Comparison of ENCODE assay signal across 7 mouse cellular contexts in the genomic region with DNA sequence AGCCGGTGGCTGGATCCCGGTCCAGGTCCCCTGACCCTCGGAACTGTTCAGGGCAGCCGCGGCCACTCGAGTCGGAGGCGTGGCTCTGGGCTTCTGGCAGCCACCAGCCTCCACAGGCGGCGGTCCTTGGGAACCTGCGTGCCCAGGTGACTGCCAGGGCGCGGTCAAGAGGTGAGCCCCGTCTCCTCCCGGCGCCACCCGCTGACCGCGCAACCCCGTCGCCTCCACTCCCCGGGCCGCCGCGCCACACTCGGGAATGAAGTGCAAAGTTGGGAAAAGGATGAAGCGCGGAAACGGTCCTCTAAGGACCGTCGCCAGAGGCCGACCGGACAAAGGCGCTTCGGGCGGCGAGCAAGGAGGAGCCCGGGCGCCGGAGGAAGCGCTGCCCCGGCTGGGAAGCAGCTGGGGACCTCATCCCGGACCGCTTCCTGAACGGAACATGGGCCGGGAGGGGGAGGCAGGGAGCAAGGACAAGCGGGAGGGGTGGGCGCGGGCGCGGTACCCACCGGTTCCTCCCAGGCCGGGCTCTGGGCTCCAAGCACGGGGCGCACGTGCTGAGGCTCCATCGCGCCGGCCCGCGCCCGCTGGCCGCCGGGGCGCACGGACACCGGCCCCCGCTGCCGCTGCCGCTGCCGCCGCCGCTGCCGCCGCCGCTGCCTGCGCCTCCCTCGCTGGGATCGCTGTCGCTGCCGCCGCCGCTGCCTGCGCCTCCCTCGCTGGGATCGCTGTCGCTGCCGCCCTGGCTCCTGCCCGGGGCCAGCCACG. TPM values are rescaled to one million over a fixed set of nuclear protein-coding genes. Genes with fewer than 3 reads are reported as not detected.
DNase-seq lines count a peak whose midpoint lies in the region; ATAC-seq and TF ChIP-seq lines count a peak whose summit lies in the region.

No protein-coding gene starts in this region.

- DNase-seq in adrenal gland, postnatal 10 days: peak; percentile 70
- peak; percentile 65 to 68 for DNase-seq in heart, postnatal 10 days
- peak; percentile 79 to 82 for DNase-seq in kidney, postnatal 36 days
- DNase-seq in testis, postnatal 10 days (ENCODE audit: low spot score): peak; percentile 66

- TF ChIP-seq EP300 in ES-Bruce4 (IDR thresholded peaks at IDR 0.05; ENCODE audit: insufficient read depth, low read depth, low read length): no peak

- H3K36me3 ChIP-seq in ES-Bruce4 (ENCODE audit: control insufficient read depth, insufficient read depth, low read length, poor library complexity, severe bottlenecking): no peaks in the 10 kb centered on the region
- no peaks in the 10 kb centered on the region for H3K36me3 ChIP-seq in embryonic facial prominence, embryonic 15.5 days
- no peaks in the 10 kb centered on the region for H3K36me3 ChIP-seq in macrophage (ENCODE audit: inconsistent target)

- peak; percentile 65; the same call in 1 of the 2 replicates for ATAC-seq in embryonic facial prominence, embryonic 15.5 days (ENCODE audit: insufficient number of reproducible peaks, low FRiP score, low TSS enrichment, low read depth)

- H3K27me3 ChIP-seq in ES-Bruce4 (ENCODE audit: control insufficient read depth, insufficient read depth, low read length, poor library complexity, severe bottlenecking): 0 out of 2 replicates have a peak, but pooled peaks cover 1% of the 10 kb centered on the region
- peaks cover 3% of the 10 kb centered on the region; the same call in 1 of the 2 replicates for H3K27me3 ChIP-seq in embryonic facial prominence, embryonic 15.5 days

- no peak for TF ChIP-seq CTCF in ES-Bruce4 (IDR thresholded peaks at IDR 0.05; ENCODE audit: low read depth, low read length)

- no peaks in the 10 kb centered on the region for H3K4me1 ChIP-seq in ES-Bruce4 (ENCODE audit: control insufficient read depth, insufficient read depth, low read length)
- H3K4me1 ChIP-seq in embryonic facial prominence, embryonic 15.5 days: peaks cover 15% of the 10 kb centered on the region

- no peaks in the 10 kb centered on the region for H3K9me3 ChIP-seq in ES-Bruce4 (replicated peaks; ENCODE audit: control insufficient read depth, insufficient read depth, low read length, poor library complexity, severe bottlenecking)
- H3K9me3 ChIP-seq in embryonic facial prominence, embryonic 15.5 days (replicated peaks): no peaks in the 10 kb centered on the region

- peak overlapping the region; percentile 94 for H3K9ac ChIP-seq in ES-Bruce4 (ENCODE audit: low read depth, poor library complexity, severe bottlenecking)
- peak overlapping the region; percentile 69 for H3K9ac ChIP-seq in embryonic facial prominence, embryonic 15.5 days

- intact Hi-C loops in heart, postnatal 10 days (cut with DNase I): loop anchor here (2.0 to 10.0 kb wide), 4 partner anchors 63 to 375 kb away; a partner anchor contains a TSS

- TF ChIP-seq POLR2A in ES-Bruce4 (IDR thresholded peaks at IDR 0.05; ENCODE audit: insufficient read depth, low read length): no peak

- H3K4me2 ChIP-seq in embryonic facial prominence, embryonic 15.5 days (replicated peaks): peak overlapping the region; percentile 98

- under 1% methylated on average over 68 of the region's 90 CpGs for WGBS in embryonic facial prominence, embryonic 15.5 days
- under 1% methylated on average over 73 of the region's 90 CpGs for WGBS in macrophage (ENCODE audit: missing documents)

- H3K27ac ChIP-seq in ES-Bruce4 (ENCODE audit: insufficient read depth, low read length) (no peak overlapping the region), macrophage (no peak overlapping the region)
- peak overlapping the region; percentile 85 for H3K27ac ChIP-seq in embryonic facial prominence, embryonic 15.5 days (replicated peaks)

- no peaks in the 10 kb centered on the region for H3K79me2 ChIP-seq in macrophage (ENCODE audit: inconsistent target)

- peak overlapping the region; percentile 76 for H3K4me3 ChIP-seq in ES-Bruce4 (ENCODE audit: low read depth, low read length)
- H3K4me3 ChIP-seq in embryonic facial prominence, embryonic 15.5 days (replicated peaks): peak overlapping the region; percentile 79
- H3K4me3 ChIP-seq in macrophage (ENCODE audit: inconsistent target): peak overlapping the region; percentile 12; the same call in 1 of the 2 replicates

RNA-seq across cellular contexts. Expression of a gene that starts 0.5 kb away (rescaled TPM):
- polyA plus RNA-seq in ES-Bruce4 (2011; ENCODE audit: insufficient read depth, insufficient read length, low read depth, missing spikeins) (11.6 and 11.7 TPM in 2 replicates), macrophage (2018) (1.8 to 2.9 TPM (median 2.1 TPM) in 3 replicates)
- 10 to 100 TPM in 1 of 2 experiments, 1 to 10 TPM in 1; 9.8 to 11.9 TPM for total RNA-seq in adrenal gland, postnatal 10 days (2021)
- 1.7 and 1.8 TPM in 2 replicates for polyA plus RNA-seq in embryonic facial prominence, embryonic 15.5 days (2015; fragmentation: Nextera tagmentation; extraction: Ambion mirVana)
- total RNA-seq in heart, postnatal 10 days (2021): 10 to 100 TPM; 15.9 to 16.0 TPM
- total RNA-seq in macrophage (2018; cell fraction: chromatin; rRNA removed): 100 to 1,000 TPM in 1 of 26 experiments, 10 to 100 TPM in 25; 17.8 to 136 (median 28.2) TPM
- total RNA-seq in macrophage (2018; cell fraction: cytosol; rRNA removed): 1 to 10 TPM; 3.6 to 7.2 (median 5.5) TPM
- 10 to 100 TPM in 23 of 26 experiments, 1 to 10 TPM in 3; 8.3 to 63.0 (median 14.4) TPM for total RNA-seq in macrophage (2018; cell fraction: nucleus; rRNA removed)

Comparison
In these comparisons a context has a peak if more than half of its experiments do, and no peak if none do; other contexts are left out.
1. H3K4me3 ChIP-seq: peak in every context shown above with its lines; median percentile 79 in embryonic facial prominence, embryonic 15.5 days; 76 in ES-Bruce4; 12 in macrophage.